Mouse (Mus musculus) right cerebral cortex, postnatal 36 days (tissue): ENCODE data around the gene Acpp.

Experiments
- DNase-seq, 2 experiments: peaks; one replicate each; pipeline ENCODE4 v3.0.0; 2022; ENCODE audit warnings: low spot score in 2 of 2, mixed read lengths in 1 of 2

The Acpp gene

DNA sequence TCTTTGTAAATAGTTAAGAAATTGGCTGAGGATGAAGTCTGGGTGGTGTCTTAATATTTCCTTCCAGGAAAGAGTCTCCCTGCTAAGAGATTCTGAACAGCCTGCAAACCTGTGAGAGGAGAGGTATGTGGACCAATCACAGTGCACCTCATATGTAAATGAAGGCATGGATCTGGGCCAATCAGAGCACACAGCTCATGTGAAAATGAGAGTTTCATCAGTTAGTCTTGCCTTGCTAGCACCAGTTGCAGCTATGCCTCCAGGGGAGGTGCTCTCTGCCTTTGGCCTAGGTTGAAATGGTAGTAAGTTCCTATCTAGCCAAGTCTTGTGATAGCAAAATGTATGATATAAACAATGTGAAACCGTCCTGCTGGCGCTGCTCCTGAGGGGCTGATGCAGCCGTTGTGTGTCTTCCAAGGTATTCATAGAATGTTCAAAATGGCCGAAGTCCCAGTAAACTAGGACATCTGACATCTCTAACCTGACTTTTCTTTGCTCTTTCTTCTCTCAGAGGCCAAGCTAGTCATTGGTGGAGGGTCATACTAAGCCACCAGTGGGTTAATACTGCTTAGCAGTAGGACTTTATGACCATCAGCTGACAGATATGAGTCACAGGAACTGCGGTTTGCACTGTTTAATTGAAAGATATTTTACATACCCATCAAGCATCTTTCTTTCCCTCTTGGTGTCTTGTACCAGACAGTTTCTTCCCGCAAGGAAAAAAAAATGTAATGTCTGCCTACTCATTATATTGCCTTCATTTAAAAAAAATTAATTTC is 32.0 kb downstream of the Acpp start:
- no peak for DNase-seq

DNA sequence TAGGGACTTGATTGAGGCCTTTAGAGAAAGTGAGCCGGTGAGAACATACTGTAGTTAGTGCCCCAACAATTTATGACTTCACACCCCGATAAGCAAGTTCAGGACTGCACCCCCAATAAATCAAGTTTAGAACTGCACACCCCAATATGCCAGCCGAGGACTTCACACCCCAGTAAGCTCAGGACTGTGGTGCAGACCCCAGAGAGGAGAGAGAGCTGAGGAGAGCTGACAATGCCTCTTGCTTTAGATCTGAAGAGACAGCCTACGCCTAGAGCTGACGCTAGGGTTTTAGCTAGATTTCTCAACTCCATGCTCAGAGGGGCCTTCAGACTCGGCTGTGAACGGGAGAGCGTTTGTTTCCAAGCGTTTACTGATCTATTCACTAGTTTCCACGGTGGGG is 32.7 kb downstream of the Acpp start:
- no peak for DNase-seq

DNA sequence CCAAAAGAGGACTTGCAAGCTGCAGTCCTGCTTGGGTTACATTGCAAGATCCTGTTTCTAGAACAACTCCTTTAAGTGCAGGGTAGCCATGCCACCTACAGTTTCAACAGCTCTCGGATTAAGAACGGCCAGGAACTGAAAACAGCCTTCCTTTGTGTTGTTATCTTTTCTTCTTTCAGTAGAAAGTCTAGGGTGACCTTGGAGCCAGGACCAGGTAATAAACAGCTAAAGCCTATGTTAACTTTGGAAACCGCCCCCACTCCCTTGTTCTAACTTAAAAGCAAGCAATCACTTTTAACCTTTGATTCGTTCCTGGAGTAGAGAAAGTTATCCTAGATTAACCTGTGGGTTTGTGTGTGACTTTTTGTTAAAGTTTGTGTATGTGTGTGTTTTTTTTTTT is 33.2 kb downstream of the Acpp start:
- no peak for DNase-seq

DNA sequence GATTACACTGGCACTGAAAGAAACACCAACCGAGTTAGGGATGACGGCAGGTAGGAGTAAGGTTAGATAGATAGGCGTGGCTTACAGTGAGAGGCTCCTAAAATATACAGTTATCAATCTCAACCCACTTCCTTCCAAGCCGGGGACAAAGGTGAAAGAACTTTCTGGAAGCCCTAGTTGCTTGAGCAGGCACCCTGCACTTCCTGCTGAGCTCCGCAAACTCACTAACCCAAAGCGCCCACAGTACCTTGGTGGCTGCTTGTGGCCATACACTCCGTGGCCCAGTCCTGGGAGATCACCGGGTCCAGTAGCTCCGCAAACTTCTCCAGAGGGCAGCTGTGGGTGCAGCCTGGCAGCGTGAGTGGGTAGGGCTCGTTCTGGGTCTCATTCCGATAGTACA is 37.0 kb downstream of the Acpp start:
- no peak for DNase-seq

DNA sequence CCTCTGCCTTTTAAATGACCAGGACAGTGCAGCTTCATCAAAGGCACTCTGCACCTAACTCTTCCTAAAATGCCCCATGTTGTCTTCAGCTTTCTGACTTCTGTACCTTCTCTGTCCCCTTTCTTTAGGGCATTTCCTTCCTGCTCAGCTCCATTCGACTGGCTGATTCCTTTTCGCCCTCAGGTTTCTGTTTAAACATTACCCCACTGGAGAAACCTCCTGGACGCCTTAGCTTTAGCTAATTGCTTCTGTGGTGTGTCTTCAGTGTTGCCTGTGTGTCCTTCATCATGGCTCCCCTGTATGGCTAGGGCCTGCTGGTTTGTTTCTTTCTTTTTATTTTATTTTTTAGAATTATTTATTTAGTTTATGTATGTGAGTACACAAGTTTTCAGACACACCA is 40.5 kb downstream of the Acpp start:
- DNase-seq = no peak

DNA sequence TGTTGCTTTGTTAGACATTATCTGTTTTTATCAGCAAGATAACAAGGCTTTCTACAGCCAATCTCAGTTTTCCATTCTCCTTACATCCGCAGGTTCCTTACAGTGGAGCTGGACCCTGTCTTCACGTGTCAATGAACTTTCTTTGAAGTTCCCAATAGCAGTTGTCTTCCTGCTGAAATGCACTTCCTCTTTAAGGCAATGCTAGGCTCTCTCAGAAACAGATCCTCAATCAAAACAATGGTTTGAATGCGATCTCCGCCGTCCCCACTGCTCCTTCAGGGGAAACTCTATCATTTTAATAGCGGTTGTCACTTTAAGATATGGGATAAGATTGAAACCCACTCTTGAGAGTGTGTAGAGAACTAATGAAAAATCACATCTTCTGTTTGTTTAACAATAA is 52.6 kb downstream of the Acpp start:
- DNase-seq = no peak

DNA sequence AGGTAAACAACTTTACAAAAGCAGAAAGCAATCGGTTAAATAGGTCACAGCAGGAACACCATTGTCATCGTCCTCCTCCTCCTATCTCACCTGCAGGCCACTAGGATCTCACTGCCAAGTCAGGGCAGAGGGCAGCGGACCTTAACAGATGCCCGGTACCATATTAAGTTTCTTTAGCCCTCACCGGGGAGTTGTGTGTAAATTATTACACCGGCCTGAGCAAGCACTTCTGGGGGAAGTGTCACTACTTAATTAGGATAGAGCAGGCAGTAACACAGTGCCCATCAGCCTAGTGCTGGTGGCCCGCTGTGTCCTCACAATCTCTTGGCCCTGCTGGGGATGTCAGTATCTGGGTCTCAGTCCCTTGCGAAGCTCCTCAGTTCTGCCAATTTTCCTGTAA is 55.0 kb downstream of the Acpp start:
- DNase-seq = no peak

DNA sequence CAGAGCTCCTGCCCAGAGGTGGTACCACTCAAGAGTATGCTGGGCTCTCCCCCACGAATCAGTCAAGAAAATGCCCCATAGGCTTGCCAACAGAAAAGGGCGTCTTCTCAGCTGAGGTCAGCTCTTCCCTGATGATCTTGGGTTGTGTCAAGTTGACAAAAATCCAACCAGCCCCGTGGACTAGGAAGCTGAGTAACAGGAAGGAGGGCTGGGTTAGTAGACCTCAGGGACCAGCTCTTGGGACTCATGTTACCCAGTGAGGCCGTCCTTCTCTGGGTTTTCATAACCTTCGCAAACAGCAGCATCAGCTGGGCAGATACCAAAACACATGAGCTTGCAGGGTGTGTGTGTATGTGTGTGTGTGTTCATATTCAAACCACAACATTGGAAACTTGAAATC is 55.8 kb downstream of the Acpp start:
- no peak for DNase-seq

DNA sequence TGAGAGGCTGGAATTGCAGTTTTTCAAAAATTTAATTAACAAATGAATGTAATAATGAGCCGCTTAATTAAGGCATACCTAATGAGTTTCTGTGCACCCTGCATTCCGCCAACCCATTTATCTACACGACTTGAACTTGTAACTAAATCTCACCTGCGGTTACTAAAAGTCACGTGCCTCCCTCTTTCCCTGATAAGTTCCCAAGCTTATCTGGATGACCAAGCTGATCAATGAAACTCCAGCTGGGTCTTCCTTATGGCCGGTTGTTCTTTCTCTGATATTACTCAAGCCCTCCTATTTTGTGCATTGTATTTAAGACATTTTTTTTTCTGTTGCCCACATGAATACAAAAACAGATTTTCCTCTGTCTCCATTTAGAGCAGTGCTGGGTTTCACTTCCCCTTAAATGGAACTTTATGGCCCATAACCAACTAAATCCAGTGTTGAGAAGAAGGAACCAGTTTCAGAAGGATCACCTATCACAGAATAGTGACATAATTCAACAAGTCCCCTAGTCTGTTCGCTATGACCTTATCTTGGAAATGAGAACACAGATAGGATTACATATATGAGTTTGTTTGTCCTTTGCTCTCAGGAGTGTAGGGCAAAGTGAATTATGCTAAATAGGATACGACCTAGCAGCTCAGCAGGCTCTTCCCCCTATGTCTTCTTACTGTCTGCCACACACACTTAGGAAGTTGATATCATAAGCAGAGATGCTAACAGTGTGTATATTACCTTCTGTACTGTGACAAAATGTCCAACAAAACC is 56.6 kb downstream of the Acpp start:
- no peak for DNase-seq

DNA sequence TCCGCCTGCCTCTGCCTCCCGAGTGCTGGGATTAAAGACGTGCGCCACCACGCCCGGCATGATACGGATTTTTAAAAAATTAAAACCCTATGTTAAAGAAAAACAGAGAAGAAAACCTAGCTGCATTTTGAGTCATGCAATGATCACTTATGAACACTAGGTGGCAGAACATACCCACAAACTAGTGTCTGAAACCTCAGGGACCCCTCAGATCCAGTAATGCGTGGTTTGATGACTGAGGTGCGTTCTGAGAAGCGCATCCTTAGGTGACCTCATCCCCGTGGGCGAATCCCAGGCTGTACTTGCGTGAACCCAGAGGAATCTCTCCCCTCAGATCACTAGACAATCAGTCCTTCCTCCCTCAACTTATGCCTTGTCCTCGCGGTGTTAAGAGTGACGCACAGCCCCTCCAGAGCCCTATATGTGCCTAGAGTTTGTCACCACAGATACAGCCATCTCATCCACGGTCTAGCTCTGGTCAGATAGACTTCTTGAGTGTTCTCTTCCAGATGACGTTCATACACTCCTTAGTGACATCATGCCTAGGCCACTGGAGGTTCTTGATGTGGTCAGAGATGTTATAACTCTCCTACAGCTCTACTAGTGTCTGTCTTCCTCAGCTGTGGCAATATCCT is 59.9 kb downstream of the Acpp start:
- peak in 1 of 2 experiments; percentile 12 for DNase-seq

DNA sequence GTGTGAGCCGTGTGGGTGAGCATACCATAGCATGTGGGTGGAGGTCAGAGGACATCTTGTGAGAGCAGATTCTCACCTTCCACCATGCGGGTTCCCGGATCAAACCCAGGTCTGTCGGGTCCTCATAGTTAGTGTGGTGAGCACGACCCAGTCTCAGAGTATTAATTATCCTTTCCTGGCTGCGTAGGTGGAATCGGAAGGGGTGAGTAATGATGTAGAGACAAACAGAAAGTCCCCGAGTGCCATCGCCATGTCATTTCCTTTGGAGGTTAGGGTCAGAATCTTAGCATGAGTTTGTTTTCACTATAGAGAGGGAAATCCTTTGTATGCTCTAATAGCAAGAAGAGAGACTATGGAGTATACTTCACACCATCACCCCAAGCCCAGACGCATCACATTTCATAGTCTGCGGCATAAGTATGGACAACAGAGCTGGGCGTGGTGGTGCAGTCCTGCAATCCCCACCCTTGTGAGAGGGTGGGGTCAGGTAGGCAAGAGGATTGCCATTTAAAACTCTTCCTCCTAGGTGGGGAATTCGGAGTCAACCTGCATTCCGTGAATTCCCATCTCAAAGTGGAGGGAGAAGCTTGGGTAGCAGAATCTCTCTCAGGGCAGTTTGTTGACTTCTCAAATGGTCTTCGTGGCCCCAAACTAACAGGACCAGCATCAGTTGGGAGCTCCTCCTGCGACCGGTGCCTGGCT is 62.3 kb downstream of the Acpp start:
- DNase-seq = no peak

DNA sequence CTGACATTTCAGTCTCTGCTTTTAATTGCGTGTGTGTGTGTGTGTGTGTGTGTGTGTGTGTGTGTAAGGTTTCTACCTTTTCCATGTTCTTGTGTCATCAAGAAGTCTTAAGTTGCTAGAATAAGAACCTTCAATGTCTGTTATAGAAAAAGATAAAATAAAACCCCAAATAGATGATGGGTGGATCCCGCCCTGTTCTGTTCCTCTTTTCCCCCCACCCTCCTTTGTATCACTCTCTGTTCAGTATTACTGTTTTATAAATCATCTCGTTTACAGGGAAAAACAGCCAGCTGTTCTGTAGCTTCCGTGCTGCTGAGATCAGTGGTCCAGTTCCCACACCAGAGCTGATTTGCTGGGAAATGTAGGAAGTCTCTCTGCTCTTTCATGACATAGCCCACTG is 65.5 kb downstream of the Acpp start:
- DNase-seq = no peak

DNA sequence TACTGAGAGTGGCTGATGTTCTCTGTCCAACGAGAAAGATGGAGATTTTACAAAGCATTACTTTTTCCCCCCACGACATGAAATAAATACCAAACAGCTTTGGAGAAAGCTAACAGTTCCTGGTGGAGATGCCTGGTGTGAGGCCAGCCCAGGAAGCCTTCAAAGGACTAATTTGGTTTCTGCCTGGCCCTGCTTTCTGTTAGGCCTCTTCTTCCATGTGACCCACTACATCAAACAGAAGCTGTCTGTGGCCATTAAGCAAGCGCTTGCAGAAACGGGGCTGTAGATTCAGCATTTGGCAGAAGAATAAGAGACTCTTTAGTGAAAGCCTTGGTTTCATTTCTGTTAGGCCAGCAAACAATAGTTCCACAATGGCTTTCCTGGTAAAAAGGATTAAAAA is 65.9 kb downstream of the Acpp start:
- no peak for DNase-seq

DNA sequence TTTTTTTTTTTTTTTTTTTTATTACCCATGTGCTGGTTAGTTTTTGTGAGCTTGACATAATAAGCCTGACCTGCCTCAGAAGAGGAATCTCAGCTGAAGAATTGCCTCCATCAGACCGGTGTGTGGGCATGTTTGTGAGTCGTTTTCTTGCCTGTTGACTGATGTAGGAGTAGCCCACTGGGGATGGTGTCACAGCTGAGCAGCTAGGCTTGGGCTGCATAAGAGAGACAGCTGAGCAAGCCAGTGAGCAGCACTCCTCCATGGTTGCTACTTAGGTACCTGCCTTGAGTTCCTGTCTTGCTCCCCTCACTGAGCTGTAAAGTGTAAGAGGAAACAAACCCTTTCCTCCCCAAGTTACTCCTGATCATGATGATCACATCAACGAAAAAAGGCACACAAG is 67.6 kb downstream of the Acpp start:
- DNase-seq = peak in 1 of 2 experiments; percentile 17

DNA sequence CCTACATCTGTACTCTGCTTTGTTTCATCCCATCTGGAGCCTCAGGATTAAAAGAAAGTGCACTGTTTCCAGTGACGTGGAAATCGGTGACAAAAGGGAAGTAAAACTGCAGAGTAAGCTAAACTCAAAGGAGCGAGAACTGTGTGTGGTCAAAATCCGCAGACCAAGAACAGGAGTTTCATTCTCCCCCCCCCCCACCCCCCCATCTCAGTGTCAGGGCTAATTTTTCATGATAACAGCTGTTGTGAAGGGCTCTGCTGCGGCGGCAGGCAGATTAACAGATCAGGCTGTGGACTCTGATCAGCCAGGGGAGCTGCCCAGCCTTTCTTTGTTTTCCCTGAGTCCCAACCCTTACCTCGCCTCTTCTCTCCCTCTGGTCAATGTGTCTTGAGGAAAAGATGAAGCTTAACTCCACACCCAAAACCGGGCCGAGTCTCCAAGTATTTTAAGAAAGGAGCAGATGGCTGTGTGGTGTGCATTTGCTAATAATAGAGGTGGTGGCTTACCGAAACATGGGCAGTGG is 68.1 kb downstream of the Acpp start:
- peak; percentile 20 to 58 for DNase-seq

DNA sequence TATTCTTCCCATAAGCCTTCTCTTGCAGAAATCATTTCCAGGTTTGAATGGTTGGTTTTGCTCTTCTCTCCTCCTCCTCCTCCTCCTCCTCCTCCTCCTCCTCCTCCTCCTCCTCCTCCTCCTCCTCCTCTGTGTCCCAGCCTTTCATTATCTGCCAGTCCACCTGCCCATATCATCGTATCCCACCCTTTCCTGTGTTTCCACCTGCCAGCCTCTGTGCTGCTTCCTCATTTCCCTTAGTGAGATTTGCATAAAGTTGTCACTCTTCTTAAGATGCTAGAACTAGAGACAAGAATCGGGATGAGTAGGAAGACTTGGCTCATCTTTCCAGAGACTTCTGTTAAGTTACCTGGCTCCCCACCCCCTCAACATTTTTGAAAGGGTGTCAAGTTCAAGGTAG is 73.0 kb downstream of the Acpp start:
- DNase-seq = no peak

DNA sequence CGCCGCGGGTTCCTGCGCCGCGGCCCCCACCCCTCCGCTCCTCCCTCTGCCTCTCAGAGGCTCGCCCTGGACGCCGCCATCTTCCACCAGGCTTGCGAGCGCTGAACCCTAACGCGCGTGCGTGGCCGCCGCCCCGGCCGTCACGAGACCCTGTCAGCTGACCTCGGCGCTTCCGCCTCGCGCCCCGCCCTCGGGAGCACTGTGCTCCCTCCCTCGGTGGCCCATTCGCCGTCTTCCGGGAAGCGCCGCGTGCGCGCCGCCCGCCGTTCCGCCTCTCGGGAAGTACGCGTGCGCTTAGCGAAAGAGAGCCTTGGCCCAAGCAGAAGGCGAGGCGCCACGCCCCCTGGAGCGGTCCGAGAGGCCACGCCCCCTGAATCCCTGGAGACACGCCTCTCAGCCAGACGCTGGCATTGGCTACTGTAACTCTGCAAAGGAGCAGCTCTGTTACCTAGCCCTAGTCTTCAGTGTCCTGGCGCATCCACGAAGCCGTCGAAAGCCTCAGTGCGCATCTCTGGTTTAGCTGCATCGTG is 74.7 kb downstream of the Acpp start, which contains the start of gene Dnajc13:
Gene Dnajc13 (minus strand): TSS at position 108 of the 530 bp plus-strand sequence.
- peak; percentile 97 for DNase-seq

DNA sequence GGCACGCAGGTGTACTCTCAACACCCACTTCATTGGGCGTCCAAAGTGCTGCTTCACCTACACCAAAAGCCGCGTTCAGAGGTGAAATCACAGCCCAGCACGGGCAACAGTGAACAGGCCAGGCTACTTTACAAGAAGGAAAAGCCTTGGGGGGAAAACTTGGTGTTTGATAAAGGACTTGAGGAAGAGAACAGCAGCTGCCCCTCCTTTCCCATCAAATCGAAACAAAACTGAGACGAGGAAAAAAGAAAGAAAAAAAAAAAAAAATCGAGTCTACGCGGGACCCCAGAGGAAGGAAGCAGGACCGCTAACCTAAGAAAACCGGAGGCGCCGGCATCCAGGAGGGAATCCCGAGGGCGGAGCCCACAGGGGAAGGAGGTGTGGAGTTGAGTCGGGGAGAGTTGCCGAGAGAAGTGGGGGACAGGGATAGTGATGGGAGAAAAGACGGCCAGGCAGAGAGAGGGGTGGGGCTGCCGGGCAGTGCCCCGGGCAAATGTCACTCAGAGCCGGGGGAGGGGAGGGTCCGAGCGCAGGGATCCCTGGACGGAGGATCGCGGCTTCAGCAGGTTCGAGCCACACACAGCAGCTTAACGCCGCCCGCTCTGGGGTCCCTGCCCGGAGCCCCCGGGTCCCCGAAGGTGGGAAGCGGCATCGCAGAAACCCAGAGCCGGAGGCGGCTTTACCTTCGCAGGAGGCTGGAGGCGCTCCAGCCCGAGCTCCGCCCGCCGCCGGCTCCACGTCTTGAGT is 75.4 kb downstream of the Acpp start:
- no peak for DNase-seq

DNA sequence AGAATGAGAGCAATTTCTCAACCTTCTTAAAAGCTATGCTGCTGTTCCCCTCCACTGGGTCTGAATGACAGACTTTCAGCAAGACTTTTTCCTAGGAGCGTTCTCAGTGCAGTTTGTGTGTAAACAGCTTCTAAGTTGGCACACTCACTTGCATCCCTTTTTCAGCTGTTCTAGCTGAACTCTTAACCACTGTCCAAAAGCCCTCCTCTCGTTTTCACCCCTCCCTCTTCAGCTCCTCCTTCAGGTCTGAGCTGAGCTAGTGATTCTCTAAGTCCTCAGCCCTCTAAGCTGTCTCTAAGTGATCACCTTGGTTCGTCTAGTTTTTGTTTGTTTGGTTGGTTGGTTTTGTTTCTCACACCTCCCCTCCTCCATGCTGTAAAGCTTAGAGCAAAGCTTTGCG is 77.2 kb downstream of the Acpp start:
- DNase-seq = no peak

DNA sequence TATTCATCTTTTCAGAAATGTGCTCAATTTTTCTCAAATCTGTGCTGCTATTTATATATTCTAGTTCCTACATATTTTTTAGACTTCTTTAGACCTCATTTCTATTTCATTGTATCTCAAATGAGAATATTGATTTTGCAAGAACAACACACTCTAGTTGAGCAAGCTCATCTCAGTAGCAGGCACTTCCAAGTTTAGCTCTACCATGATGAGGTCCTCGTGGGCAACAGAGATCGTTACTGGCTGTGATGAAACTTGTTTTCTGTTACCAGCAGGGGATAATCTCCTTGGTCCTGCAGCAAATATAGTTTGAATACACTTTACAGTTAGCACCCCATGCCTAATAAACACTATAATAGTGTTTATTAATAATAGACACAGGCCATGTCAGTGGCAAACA is 81.5 kb downstream of the Acpp start:
- no peak for DNase-seq
